Mouse (Mus musculus) CD4-positive, CD25-positive, alpha-beta regulatory T cell, adult 4 months (primary cell): ENCODE data around the gene Anks1b. TPM values are rescaled to one million over a fixed set of nuclear protein-coding genes. Genes with fewer than 3 reads are reported as not detected.

Experiments used
- ATAC-seq: one replicate; pipeline ENCODE4 v1.8.0; 2017
- polyA plus RNA-seq, 2 experiments: library from polyadenylated mRNA; unstranded; fragments of 100-300 nt; shearing (Covaris generic); gene quantifications; one replicate each; pipeline ENCODE4 v1.2.1; 2017

Gene Anks1b
- polyA plus RNA-seq, 2 experiments from 2014 or later, result not detected

GRCm38 (mm10) chr10:90828581-90829393 lies 955.5 kb downstream of the Anks1b start:
- ATAC-seq, result no peak

GRCm38 (mm10) chr10:90829394-90830267 lies 956.3 kb downstream of the Anks1b start:
- no peak for ATAC-seq

GRCm38 (mm10) chr10:90830268-90830585 lies 956.9 kb downstream of the Anks1b start:
- ATAC-seq, result no peak

GRCm38 (mm10) chr10:90830591-90831287 lies 957.4 kb downstream of the Anks1b start:
- no peak for ATAC-seq

GRCm38 (mm10) chr10:90831288-90831626 lies 957.9 kb downstream of the Anks1b start:
- no peak for ATAC-seq

GRCm38 (mm10) chr10:90834306-90834705 lies 961.0 kb downstream of the Anks1b start:
- no peak for ATAC-seq

GRCm38 (mm10) chr10:90835195-90835594 lies 961.9 kb downstream of the Anks1b start:
- no peak for ATAC-seq

- no peak for ATAC-seq
Observed at GRCm38 (mm10) chr10:90839611-90840335, 966.5 kb downstream of the Anks1b start.

- no peak for ATAC-seq
Observed at GRCm38 (mm10) chr10:90842398-90842797, 969.1 kb downstream of the Anks1b start.

- ATAC-seq, result no peak
Observed at GRCm38 (mm10) chr10:90851077-90851476, 977.8 kb downstream of the Anks1b start.

- no peak for ATAC-seq
Observed at GRCm38 (mm10) chr10:90851999-90852398, 978.7 kb downstream of the Anks1b start.

GRCm38 (mm10) chr10:90852432-90852831 lies 979.1 kb downstream of the Anks1b start:
- no peak for ATAC-seq

GRCm38 (mm10) chr10:90856668-90857067 lies 983.4 kb downstream of the Anks1b start:
- no peak for ATAC-seq

GRCm38 (mm10) chr10:90859665-90860523 lies 986.6 kb downstream of the Anks1b start:
- ATAC-seq, result no peak

GRCm38 (mm10) chr10:90863881-90864598 lies 990.7 kb downstream of the Anks1b start:
- no peak for ATAC-seq

- no peak for ATAC-seq
Observed at GRCm38 (mm10) chr10:90864599-90864889, 991.2 kb downstream of the Anks1b start.

GRCm38 (mm10) chr10:90873204-90873603 lies 999.9 kb downstream of the Anks1b start:
- ATAC-seq, result no peak

GRCm38 (mm10) chr10:90874166-90874565 lies 1000.9 kb downstream of the Anks1b start:
- no peak for ATAC-seq

GRCm38 (mm10) chr10:90880854-90881560 lies 1007.7 kb downstream of the Anks1b start:
- ATAC-seq, result no peak

GRCm38 (mm10) chr10:90889566-90889965 lies 1016.3 kb downstream of the Anks1b start:
- no peak for ATAC-seq
